Mouse (Mus musculus) gastrocnemius, adult 8-10 months (tissue): Measurements from ENCODE around the gene Helz2. TPM values are rescaled to one million over a fixed set of nuclear protein-coding genes. Genes with fewer than 3 reads are reported as not detected.

Experiments
- DNase-seq, 2 experiments: peaks; one replicate each; pipeline ENCODE4 v3.0.0; 2022; ENCODE audit warnings: low spot score in 2 of 2
- total RNA-seq, 4 experiments: library from RNA; stranded (reverse); gene quantifications; 2 replicates each; pipeline ENCODE4 v1.2.4; 2022

The Helz2 gene
- total RNA-seq, 4 experiments from 2014 or later = 1.4 to 1.8 (median 1.6) TPM

DNA sequence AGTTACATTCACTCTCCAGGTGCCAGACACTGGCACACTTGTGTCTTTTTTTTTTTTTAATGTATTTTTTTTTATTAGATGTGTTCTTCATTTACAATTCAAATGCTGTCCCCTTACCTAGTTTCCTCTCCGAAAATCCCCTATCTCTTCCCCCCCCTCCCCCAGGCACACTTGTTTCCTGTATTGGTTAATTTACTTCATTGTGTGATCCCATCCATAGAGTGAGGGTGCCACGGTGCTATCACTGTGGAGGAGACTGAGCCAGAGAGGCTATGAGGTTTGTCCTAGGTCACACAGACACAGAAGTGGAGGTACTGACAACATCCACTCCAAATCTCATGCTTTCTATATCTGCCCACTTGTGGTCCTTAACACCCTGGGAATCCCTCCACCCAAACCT, 3.0 kb downstream of the Helz2 start:
- DNase-seq = no peak

- no peak for DNase-seq
Measured at GRCm38 (mm10) chr2:181238091-181238610, 3.7 kb downstream of the Helz2 start.

GRCm38 (mm10) chr2:181237251-181238014, 4.4 kb downstream of the Helz2 start:
- no peak for DNase-seq

- no peak for DNase-seq
Measured at GRCm38 (mm10) chr2:181235681-181236566, 5.9 kb downstream of the Helz2 start.

DNA sequence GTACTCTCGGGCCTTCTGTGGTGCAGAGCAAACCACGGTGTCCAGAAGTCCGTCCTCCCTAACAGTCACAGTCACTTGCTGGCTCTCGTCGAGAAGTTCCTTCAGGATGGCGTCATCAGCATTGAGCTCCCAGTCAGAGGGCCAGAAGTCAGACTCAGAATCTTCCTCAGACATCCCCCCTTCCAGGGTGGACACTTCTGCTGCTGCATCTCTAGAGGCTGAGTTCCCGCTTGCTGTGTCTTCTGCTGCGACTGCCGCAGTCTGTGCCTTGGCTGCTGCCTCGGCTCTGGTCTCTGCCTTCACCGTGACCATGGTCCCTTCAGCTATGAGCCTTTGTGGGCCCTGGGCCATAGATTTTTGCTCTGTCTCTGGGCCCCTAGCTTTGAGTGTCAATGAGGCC, 7.1 kb downstream of the Helz2 start:
- DNase-seq = no peak

DNA sequence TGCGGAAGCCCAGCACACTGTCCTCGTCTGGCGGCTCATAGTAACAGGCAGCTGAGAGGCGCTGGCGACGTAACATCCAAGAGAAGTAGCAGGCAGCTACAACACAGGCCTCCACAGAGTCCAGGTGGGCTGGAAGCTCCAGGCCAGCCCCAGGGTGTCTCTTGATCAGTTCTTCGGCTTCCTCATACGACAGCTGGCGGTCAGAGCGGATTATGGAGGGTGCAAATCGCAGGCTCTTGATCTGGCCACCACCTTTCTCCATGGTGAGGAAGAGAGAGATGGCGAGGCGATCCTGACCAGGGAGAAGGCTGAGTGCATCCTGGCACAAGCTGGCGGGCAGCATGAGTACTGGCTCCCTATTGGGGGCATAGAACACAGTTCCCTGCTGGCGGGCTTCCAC, 8.4 kb downstream of the Helz2 start:
- DNase-seq = no peak

DNA sequence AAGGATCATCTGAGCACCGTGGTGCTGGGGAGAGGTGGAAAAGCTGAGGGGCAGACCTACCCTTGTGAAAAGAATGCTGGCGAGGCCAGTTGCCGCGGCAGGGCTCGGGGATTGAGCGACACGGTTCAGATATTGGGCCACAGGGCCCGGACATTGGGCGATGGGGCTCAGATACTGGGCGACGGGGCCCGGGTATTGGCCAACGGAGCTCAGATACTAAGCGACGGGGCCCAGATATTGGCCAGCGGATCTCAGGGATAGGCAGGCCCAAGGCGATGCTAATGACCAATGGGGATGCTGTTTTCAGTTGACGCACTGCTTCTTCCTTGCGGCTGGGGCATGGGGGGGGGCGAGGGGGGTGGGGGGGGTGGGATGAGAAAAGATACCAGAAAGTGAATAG, 10.7 kb downstream of the Helz2 start:
- no peak for DNase-seq

DNA sequence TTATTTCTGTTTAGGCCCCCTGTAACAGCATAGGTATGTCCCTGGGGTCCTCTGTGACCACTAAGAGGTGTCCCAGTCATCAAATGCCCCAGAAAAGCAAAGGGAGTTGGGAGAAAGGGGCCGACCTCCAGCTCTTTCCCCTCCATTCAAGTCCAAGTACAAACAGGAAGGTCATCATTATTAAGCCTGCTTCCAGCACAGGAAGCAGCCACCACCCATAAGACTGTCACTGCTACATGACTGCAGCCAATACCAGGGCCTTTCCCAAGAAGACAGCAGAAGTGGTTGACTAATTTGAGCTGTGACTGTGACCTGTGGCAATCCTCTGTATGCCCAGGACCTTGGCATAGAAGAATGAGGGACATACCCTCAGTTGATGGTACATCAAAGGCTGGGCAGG, 13.5 kb downstream of the Helz2 start:
- no peak for DNase-seq

DNA sequence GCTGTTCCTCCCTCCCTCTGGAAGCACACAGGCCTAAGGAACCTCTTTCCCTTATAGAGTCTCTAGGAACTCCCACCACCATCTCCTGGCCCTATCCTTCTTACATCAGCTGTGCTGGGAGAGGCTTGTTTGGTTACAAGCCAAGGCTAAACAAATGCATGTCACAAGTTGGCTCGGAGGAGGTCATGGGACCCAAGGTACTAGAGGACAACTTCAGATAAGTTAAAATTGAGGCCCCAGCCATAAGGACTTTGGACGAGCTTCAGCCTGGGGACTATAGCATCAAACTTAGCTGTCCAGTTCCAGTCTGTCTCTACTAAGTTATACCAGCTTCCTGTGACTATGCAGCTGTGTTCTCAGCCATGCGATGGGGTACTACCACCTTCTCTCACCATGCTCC, 14.7 kb downstream of the Helz2 start:
- no peak for DNase-seq

DNA sequence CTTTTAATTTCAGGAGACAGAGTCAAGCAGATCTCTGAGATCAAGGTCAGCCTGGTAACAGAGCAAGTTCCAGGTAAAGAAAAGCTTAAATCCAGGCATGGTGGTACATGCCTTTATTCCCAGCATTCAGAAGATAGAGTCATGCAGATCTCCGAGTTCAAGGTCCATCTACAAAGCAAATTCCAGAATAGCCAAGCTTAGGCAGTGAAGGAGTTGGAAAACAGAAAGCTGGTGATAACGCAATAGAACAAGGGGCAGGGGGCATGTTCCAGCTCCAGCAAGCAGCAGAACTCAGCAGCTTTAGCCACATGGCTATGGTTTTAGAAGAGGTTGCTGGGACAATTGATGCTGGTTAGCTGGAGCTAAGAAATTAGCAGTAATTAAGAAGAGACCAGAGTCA, 16.8 kb downstream of the Helz2 start:
- DNase-seq = no peak

GRCm38 (mm10) chr2:181220361-181220760, 21.5 kb downstream of the Helz2 start:
- DNase-seq = no peak

GRCm38 (mm10) chr2:181219538-181220216, 22.1 kb downstream of the Helz2 start, which contains the start of gene Fndc11:
Gene Fndc11 (plus strand): TSS chr2:181220013.
- DNase-seq = peak in 1 of 2 experiments; percentile 53

DNA sequence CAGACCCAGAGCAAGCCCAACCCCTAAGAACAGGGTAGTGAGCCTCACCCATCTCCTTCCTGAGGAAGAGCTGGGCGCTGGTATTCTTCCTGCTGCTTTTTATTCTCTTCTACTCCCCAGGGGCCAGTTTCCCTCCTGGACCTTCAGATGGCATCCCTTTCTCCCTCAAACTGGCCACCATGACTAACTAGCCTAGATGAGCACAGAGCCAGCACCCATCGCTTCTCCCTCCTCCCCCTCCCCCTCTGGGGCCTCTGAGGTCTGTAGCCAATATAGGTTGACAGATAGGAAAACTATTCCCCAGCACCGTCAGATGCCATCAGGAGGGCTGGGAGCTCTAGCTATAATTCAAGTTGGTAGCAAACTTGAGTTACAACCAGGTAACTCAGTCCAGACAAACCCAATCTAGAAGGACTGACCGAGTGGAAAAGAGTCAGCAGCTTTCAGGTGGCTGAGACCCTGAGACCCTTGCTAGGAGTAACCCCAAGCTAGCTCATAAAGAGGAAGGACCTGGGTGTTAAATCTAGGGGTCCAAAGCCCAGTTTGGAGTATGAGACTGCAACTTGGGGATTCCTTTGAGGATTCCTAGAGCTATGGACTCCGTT, 22.8 kb downstream of the Helz2 start:
- DNase-seq = no peak

GRCm38 (mm10) chr2:181216037-181216436, 25.8 kb downstream of the Helz2 start:
- DNase-seq = no peak

GRCm38 (mm10) chr2:181213021-181213445, 28.8 kb downstream of the Helz2 start, which contains the start of gene Srms:
Gene Srms (minus strand): TSS chr2:181213185.
- DNase-seq = no peak

DNA sequence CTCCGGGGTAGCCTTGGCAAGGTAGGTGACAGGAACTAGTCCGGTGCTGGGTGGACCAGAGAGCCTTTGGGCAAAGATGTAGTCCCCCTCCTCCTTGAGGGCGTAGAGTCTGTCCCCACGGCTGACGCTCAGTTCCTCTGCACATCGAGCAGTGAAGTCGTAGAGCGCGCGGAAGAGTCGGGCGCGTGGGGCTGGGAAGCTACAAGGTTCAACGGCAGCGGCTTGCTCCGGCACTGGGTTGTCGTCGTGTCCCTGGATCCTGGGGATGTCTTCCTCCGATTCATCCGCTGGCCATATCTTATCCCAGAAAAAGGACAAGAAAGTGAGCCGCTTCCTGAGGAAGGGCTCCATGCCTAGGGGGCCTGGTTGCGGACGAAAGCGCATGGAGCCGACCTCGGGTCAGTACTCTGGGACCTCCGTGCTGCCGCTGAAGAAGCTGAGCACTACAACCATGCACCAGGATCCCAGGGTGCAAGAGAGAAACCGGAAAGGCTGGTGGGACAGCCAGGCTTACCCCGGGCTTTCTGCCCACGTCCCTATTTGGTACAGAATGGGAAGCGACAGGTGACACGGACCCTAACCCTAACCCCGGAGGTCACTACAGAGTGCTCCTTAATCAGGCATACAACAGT, 29.3 kb downstream of the Helz2 start:
- no peak for DNase-seq

DNA sequence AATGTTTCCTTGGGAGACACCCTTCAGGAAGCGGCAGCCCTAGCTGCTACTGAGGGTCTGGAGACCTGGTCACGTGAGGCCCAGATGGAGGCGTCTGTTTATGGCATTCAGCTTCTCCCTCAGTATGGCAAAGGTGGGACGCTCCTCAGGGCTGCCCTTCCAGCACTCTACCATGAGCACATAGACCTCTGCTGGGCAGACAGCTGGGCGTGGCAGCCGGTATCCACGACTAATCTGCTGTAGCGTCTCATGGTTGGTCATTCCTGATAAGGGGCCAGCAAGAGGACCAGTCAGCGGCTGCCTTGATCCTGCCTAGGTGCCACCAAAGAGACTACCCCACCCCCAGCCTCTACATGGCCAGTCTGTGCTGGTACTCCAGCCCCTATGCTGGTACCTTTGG, 35.7 kb downstream of the Helz2 start:
- DNase-seq = no peak

- DNase-seq = no peak
Measured at GRCm38 (mm10) chr2:181205678-181206077, 36.1 kb downstream of the Helz2 start.

DNA sequence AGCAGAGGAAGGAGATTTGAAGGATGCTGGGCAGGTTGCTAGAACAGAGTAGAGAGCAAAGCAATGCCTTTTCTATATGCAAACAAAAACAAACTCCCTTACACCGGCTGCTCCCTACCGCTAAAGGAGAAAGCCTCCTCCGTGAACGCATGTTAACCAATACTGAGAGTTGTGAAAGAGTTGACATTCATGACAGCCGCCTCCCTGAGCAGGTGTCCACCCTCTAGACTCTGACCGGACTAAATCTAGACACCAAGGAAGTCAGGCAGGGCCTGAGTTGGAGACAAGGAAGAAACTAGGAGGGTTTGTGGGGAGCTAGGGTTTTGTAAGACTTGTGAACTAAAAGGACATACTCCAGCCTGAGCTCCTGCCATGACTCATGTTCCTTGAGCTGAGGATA, 38.9 kb downstream of the Helz2 start:
- no peak for DNase-seq

- no peak for DNase-seq
Measured at GRCm38 (mm10) chr2:181202422-181202821, 39.4 kb downstream of the Helz2 start, which contains the start of gene Ptk6. Gene Ptk6 (minus strand): TSS chr2:181202789.

GRCm38 (mm10) chr2:181201606-181202005, 40.2 kb downstream of the Helz2 start:
- DNase-seq = no peak
